Comparison of ENCODE assay signal across 8 mouse cellular contexts in genomic region chr5:132368678-132369088, GRCm38 (mm10).
DNase-seq lines count a peak whose midpoint lies in the region; ATAC-seq lines count a peak whose summit lies in the region.

No protein-coding gene starts in this region.

- no peak for DNase-seq in midbrain, embryonic 10.5 days (ENCODE audit: low spot score)
- no peak for DNase-seq in forebrain, embryonic 10.5 days (ENCODE audit: extremely low spot score, low spot score)
- DNase-seq in hindbrain, embryonic 11.5 days (ENCODE audit: low spot score): peak; percentile 39
- peak; percentile 26 to 66 for DNase-seq in layer of hippocampus, postnatal 14 days (ENCODE audit: low spot score in 2 of 2)
- DNase-seq in thymus, postnatal 4 days: no peak

- H3K27ac ChIP-seq in midbrain, embryonic 12.5 days (replicated peaks): peak overlapping the region; percentile 21; the same call in 1 of the 2 replicates
- no peak overlapping the region for H3K27ac ChIP-seq in midbrain, embryonic 10.5 days (replicated peaks)
- peak overlapping the region; percentile 56; the same call in 1 of the 2 replicates for H3K27ac ChIP-seq in forebrain, embryonic 10.5 days
- H3K27ac ChIP-seq in hindbrain, embryonic 11.5 days (ENCODE audit: low read depth, low read length): no peak overlapping the region
- 0 out of 2 replicates have a peak overlapping the region, but pooled peaks have one; percentile 23 for H3K27ac ChIP-seq in neural tube, embryonic 13.5 days (replicated peaks)

- H3K9me3 ChIP-seq in midbrain, embryonic 12.5 days: no peaks in the 10 kb centered on the region
- no peaks in the 10 kb centered on the region for H3K9me3 ChIP-seq in midbrain, embryonic 10.5 days (replicated peaks)
- H3K9me3 ChIP-seq in forebrain, embryonic 10.5 days: no peaks in the 10 kb centered on the region
- no peaks in the 10 kb centered on the region for H3K9me3 ChIP-seq in hindbrain, embryonic 11.5 days (ENCODE audit: control insufficient read depth, low read length)
- H3K9me3 ChIP-seq in neural tube, embryonic 13.5 days: no peaks in the 10 kb centered on the region

- WGBS in midbrain, embryonic 12.5 days: 25% methylated on average over 7 of the region's 7 CpGs
- WGBS in midbrain, embryonic 10.5 days: 52% methylated on average over 7 of the region's 7 CpGs
- 35% methylated on average over 7 of the region's 7 CpGs for whole genome bisulfite sequencing in forebrain, embryonic 10.5 days
- 15% methylated on average over 7 of the region's 7 CpGs for WGBS in hindbrain, embryonic 11.5 days
- 6% methylated on average over 7 of the region's 7 CpGs for WGBS in neural tube, embryonic 13.5 days

- H3K4me3 ChIP-seq in midbrain, embryonic 12.5 days: no peak overlapping the region
- H3K4me3 ChIP-seq in midbrain, embryonic 10.5 days: no peak overlapping the region
- H3K4me3 ChIP-seq in forebrain, embryonic 10.5 days: no peak overlapping the region
- no peak overlapping the region for H3K4me3 ChIP-seq in hindbrain, embryonic 11.5 days (ENCODE audit: low read depth, low read length)
- no peak overlapping the region for H3K4me3 ChIP-seq in neural tube, embryonic 13.5 days

- H3K9ac ChIP-seq in midbrain, embryonic 12.5 days (replicated peaks): no peak overlapping the region
- H3K9ac ChIP-seq in hindbrain, embryonic 11.5 days (ENCODE audit: low read depth, low read length): no peak overlapping the region
- H3K9ac ChIP-seq in neural tube, embryonic 13.5 days: no peak overlapping the region

- no peaks in the 10 kb centered on the region for H3K27me3 ChIP-seq in midbrain, embryonic 12.5 days
- H3K27me3 ChIP-seq in midbrain, embryonic 10.5 days (ENCODE audit: low read depth, poor library complexity, severe bottlenecking): no peaks in the 10 kb centered on the region
- no peaks in the 10 kb centered on the region for H3K27me3 ChIP-seq in forebrain, embryonic 10.5 days (ENCODE audit: poor library complexity, severe bottlenecking)
- no peaks in the 10 kb centered on the region for H3K27me3 ChIP-seq in hindbrain, embryonic 11.5 days (ENCODE audit: control insufficient read depth, insufficient read depth, low read length)
- H3K27me3 ChIP-seq in neural tube, embryonic 13.5 days: no peaks in the 10 kb centered on the region

- no peak overlapping the region for H3K4me2 ChIP-seq in midbrain, embryonic 12.5 days (replicated peaks)
- H3K4me2 ChIP-seq in hindbrain, embryonic 11.5 days (replicated peaks; ENCODE audit: low read depth, low read length): no peak overlapping the region
- H3K4me2 ChIP-seq in neural tube, embryonic 13.5 days: no peak overlapping the region; the same call in 1 of the 2 replicates

- H3K36me3 ChIP-seq in midbrain, embryonic 12.5 days: no peaks in the 10 kb centered on the region
- no peaks in the 10 kb centered on the region for H3K36me3 ChIP-seq in midbrain, embryonic 10.5 days
- no peaks in the 10 kb centered on the region for H3K36me3 ChIP-seq in forebrain, embryonic 10.5 days (replicated peaks)
- H3K36me3 ChIP-seq in hindbrain, embryonic 11.5 days (ENCODE audit: control insufficient read depth, insufficient read depth, low read length): no peaks in the 10 kb centered on the region
- no peaks in the 10 kb centered on the region for H3K36me3 ChIP-seq in neural tube, embryonic 13.5 days

- peak; percentile 44; the same call in 1 of the 2 replicates for ATAC-seq in midbrain, embryonic 12.5 days (ENCODE audit: low FRiP score, low read depth)
- peak; percentile 35; the same call in 1 of the 2 replicates for ATAC-seq in hindbrain, embryonic 11.5 days (ENCODE audit: low FRiP score)
- peak; percentile 84 for ATAC-seq in neural tube, embryonic 13.5 days (ENCODE audit: low read depth)
- no peak for ATAC-seq in frontal cortex, adult (ENCODE audit: low TSS enrichment)

- H3K4me1 ChIP-seq in midbrain, embryonic 12.5 days: peaks cover 40% of the 10 kb centered on the region
- peaks cover 32% of the 10 kb centered on the region for H3K4me1 ChIP-seq in midbrain, embryonic 10.5 days
- peaks cover 49% of the 10 kb centered on the region for H3K4me1 ChIP-seq in forebrain, embryonic 10.5 days
- H3K4me1 ChIP-seq in hindbrain, embryonic 11.5 days (replicated peaks; ENCODE audit: control insufficient read depth, insufficient read depth, low read length): no peaks in the 10 kb centered on the region
- H3K4me1 ChIP-seq in neural tube, embryonic 13.5 days (replicated peaks): peaks cover 60% of the 10 kb centered on the region

Comparison
In these comparisons a context has a peak if more than half of its experiments do, and no peak if none do; other contexts are left out.
1. H3K27ac ChIP-seq: peak in midbrain, embryonic 12.5 days (single experiment), forebrain, embryonic 10.5 days (single experiment) and neural tube, embryonic 13.5 days (single experiment); none in midbrain, embryonic 10.5 days (single experiment) and hindbrain, embryonic 11.5 days (single experiment).
2. DNase-seq: peak in hindbrain, embryonic 11.5 days (single experiment) and layer of hippocampus, postnatal 14 days (2 of 2); none in midbrain, embryonic 10.5 days (single experiment), forebrain, embryonic 10.5 days (single experiment) and thymus, postnatal 4 days (single experiment).